Mouse (Mus musculus): ENCODE data around the gene Olfr138. TPM values are rescaled to one million over a fixed set of nuclear protein-coding genes. Genes with fewer than 3 reads are reported as not detected.

The Olfr138 gene
- not detected in 2 replicates for polyA plus RNA-seq (2015; fragmentation: Nextera tagmentation; extraction: Ambion mirVana)

- no peak within 1 kb of the TSS for H3K4me2 ChIP-seq (ENCODE audit: low read depth, low read length)
- H3K36me3 ChIP-seq (ENCODE audit: control insufficient read depth, insufficient read depth, low read length): no peaks in the 10 kb centered on the region
- H3K4me3 ChIP-seq (ENCODE audit: low read length): no peak within 1 kb of the TSS
- no peak within 1 kb of the TSS for H3K27ac ChIP-seq (ENCODE audit: low read length)
- ATAC-seq: no peak
- H3K9me3 ChIP-seq (ENCODE audit: control insufficient read depth, low read length): no peaks in the 10 kb centered on the region
- 72% methylated on average over 1 of the region's 1 CpGs for WGBS
- no peak within 1 kb of the TSS for H3K9ac ChIP-seq (ENCODE audit: low read depth, low read length)
- H3K27me3 ChIP-seq (replicated peaks; ENCODE audit: control insufficient read depth, insufficient read depth, low read length): no peaks in the 10 kb centered on the region
- H3K4me1 ChIP-seq (ENCODE audit: control insufficient read depth, insufficient read depth, low read length): no peaks in the 10 kb centered on the region
Measured at GRCm38 (mm10) chr17:38260735-38261134, at the start of gene Olfr138. Gene Olfr138, plus strand, starts transcription at chr17:38261035.

- no peaks in the 10 kb centered on the region for H3K4me1 ChIP-seq (ENCODE audit: control insufficient read depth, insufficient read depth, low read length)
- no peaks in the 10 kb centered on the region for H3K36me3 ChIP-seq (ENCODE audit: control insufficient read depth, insufficient read depth, low read length)
Measured at GRCm38 (mm10) chr17:38307470-38307869, 46.6 kb downstream of the Olfr138 start, which contains the start of gene Olfr137. Gene Olfr137, minus strand, starts transcription at chr17:38307570.

More at GRCm38 (mm10) chr17:38307470-38307869, 46.6 kb downstream of the Olfr138 start, which contains the start of gene Olfr137:
- no peak within 1 kb of the TSS for H3K4me3 ChIP-seq (ENCODE audit: low read length)
- H3K27me3 ChIP-seq (replicated peaks; ENCODE audit: control insufficient read depth, insufficient read depth, low read length): no peaks in the 10 kb centered on the region
- H3K9me3 ChIP-seq (ENCODE audit: control insufficient read depth, low read length): peaks cover 2% of the 10 kb centered on the region; the same call in 1 of the 2 replicates
- no peak within 1 kb of the TSS for H3K9ac ChIP-seq (ENCODE audit: low read depth, low read length)
- H3K27ac ChIP-seq (ENCODE audit: low read length): no peak within 1 kb of the TSS
- ATAC-seq: no peak
- no peak within 1 kb of the TSS for H3K4me2 ChIP-seq (ENCODE audit: low read depth, low read length)

Other genes starting within 250 kb of the Olfr138 start
- gene Olfr129, start 201.0 kb upstream of the Olfr138 start, polyA plus RNA-seq (2015; fragmentation: Nextera tagmentation; extraction: Ambion mirVana): not detected in 2 replicates
- not detected in 2 replicates for gene Olfr130, start 197.1 kb upstream of the Olfr138 start, polyA plus RNA-seq (2015; fragmentation: Nextera tagmentation; extraction: Ambion mirVana)
- not detected in 2 replicates for gene Olfr131, start 172.3 kb upstream of the Olfr138 start, polyA plus RNA-seq (2015; fragmentation: Nextera tagmentation; extraction: Ambion mirVana)
- gene Olfr132, start 126.5 kb upstream of the Olfr138 start, polyA plus RNA-seq (2015; fragmentation: Nextera tagmentation; extraction: Ambion mirVana): not detected in 2 replicates
- gene Olfr133, start 115.8 kb upstream of the Olfr138 start, polyA plus RNA-seq (2015; fragmentation: Nextera tagmentation; extraction: Ambion mirVana): not detected in 2 replicates
- gene Olfr134, start 89.6 kb upstream of the Olfr138 start, polyA plus RNA-seq (2015; fragmentation: Nextera tagmentation; extraction: Ambion mirVana): not detected in 2 replicates
- not detected in 2 replicates for gene Olfr135, start 56.7 kb upstream of the Olfr138 start, polyA plus RNA-seq (2015; fragmentation: Nextera tagmentation; extraction: Ambion mirVana)
- gene Olfr137, start 46.5 kb downstream of the Olfr138 start, polyA plus RNA-seq (2015; fragmentation: Nextera tagmentation; extraction: Ambion mirVana): not detected in 2 replicates
- gene Olfr136, start 68.8 kb downstream of the Olfr138 start, polyA plus RNA-seq (2015; fragmentation: Nextera tagmentation; extraction: Ambion mirVana): not detected in 2 replicates
- not detected in 2 replicates for gene Esp36, start 159.2 kb downstream of the Olfr138 start, polyA plus RNA-seq (2015; fragmentation: Nextera tagmentation; extraction: Ambion mirVana)